Mouse (Mus musculus): ENCODE data around the gene Nsd2. TPM values are rescaled to one million over a fixed set of nuclear protein-coding genes. Genes with fewer than 3 reads are reported as not detected.
A peak's percentile ranks its signal among the peaks of the same experiment; 100 is the strongest.
"Not testable (repeated sequence)": the region's sequence is repeated elsewhere in the genome, so short reads cannot be mapped to it uniquely, and the experiment has no call there.

Nsd2 gene
- total RNA-seq, 2 experiments from 2014 or later, result 118 to 119 TPM

GRCm38 (mm10) chr5:33926170-33926569 is 105.6 kb downstream of the Nsd2 start:
- DNase-seq (ENCODE audit: low spot score in 2 of 2), result no peak

GRCm38 (mm10) chr5:33932413-33932812 is 111.9 kb downstream of the Nsd2 start:
- no peak for DNase-seq (ENCODE audit: low spot score in 2 of 2)

- no peak for DNase-seq (ENCODE audit: low spot score in 2 of 2)
These were observed 113.6 kb downstream of the Nsd2 start for GRCm38 (mm10) chr5:33934081-33934480.

GRCm38 (mm10) chr5:33934877-33935276 is 114.4 kb downstream of the Nsd2 start:
- no peak for DNase-seq (ENCODE audit: low spot score in 2 of 2)

- no peak for DNase-seq (ENCODE audit: low spot score in 2 of 2)
These were observed 115.2 kb downstream of the Nsd2 start for GRCm38 (mm10) chr5:33935700-33936111.

GRCm38 (mm10) chr5:33936120-33936707 is 115.7 kb downstream of the Nsd2 start, which contains the start of gene Nelfa:
Nelfa (minus strand) TSS chr5:33936413.
- DNase-seq (ENCODE audit: low spot score in 2 of 2), result peak; percentile 99 to 100

- no peak for DNase-seq (ENCODE audit: low spot score in 2 of 2)
These were observed 116.7 kb downstream of the Nsd2 start for GRCm38 (mm10) chr5:33937230-33937629.

GRCm38 (mm10) chr5:33938448-33938847 is 117.9 kb downstream of the Nsd2 start:
- no peak for DNase-seq (ENCODE audit: low spot score in 2 of 2)

- DNase-seq (ENCODE audit: low spot score in 2 of 2), result not testable (repeated sequence)
These were observed 126.5 kb downstream of the Nsd2 start for GRCm38 (mm10) chr5:33947035-33947434.

Small RNA genes within 50 kb of the gene (microRNA-seq; reads per million reads assigned to microRNA genes)
- 0.49 to 0.59 reads per million in 2 experiments for gene Mir7024

Other genes starting within 250 kb of the Nsd2 start
- gene Fam53a, start 191.1 kb upstream of the Nsd2 start, total RNA-seq (2021), result 10 to 100 TPM; 24.7 to 27.3 TPM
- gene Gm9903, start 190.8 kb upstream of the Nsd2 start, total RNA-seq (2021), result under 1 TPM; 0.56 to 0.77 TPM
- gene Slbp, start 168.2 kb upstream of the Nsd2 start, total RNA-seq (2021), result 10 to 100 TPM; 19.5 to 21.0 TPM
- gene Tacc3, start 162.6 kb upstream of the Nsd2 start, total RNA-seq (2021), result 1 to 10 TPM; 3.2 to 3.3 TPM
- gene Tmem129, start 162.3 kb upstream of the Nsd2 start, total RNA-seq (2021), result 10 to 100 TPM; 22.6 to 23.4 TPM
- 100 to 1,000 TPM; 120 to 122 TPM for gene Fgfr3, start 99.1 kb upstream of the Nsd2 start, total RNA-seq (2021)
- gene Letm1, start 37.9 kb upstream of the Nsd2 start, total RNA-seq (2021), result 100 to 1,000 TPM in 1 of 2 experiments, 10 to 100 TPM in 1; 95.4 to 101 TPM
- 10 to 100 TPM; 19.7 to 20.2 TPM for gene Nelfa, start 115.7 kb downstream of the Nsd2 start, total RNA-seq (2021)
- 10 to 100 TPM; 62.2 to 63.7 TPM for gene Gm1673, start 162.7 kb downstream of the Nsd2 start, total RNA-seq (2021)
- 100 to 1,000 TPM; 144 to 150 TPM for gene Nat8l, start 175.3 kb downstream of the Nsd2 start, total RNA-seq (2021)